Mouse (Mus musculus): ENCODE measurements around the gene Dhcr24.

DNA sequence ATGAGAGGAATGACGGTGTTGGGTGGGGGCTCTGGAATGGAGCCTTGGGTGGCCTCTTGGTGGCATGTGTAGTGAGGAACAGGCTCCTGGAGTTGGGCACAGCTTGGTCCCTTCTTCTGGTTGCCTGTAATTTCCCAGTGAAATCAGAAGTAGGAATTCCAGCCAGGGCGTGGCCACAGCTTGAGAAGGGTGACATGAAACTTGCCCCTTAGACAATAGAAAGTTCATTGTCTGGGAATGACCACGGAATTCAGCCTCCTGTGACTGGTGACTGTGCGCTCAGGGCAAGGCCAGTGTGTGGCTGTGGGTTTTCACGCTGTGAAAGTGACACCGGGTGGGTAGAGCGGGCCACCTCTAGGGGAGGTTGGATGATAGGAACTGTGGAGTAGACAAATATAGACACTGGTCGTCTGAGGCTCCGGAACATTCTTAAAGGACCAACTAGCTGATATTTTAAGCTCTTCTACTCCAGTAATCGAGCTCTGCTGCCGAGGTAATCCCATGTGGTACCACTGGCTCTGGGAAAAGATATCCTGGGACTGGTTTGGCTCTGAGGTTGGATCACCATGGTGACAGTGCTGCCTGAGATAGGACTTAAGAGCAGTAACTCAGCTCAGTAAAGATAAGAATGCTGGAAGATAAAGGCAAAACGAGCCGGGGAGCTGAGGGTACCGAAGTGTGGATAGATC lies 20.5 kb downstream of the Dhcr24 start:
- TF ChIP-seq CTCF (IDR thresholded peaks at IDR 0.05; ENCODE audit: extremely low read depth, insufficient read depth, low read length): no peak
- no peak for TF ChIP-seq POLR2A (IDR thresholded peaks at IDR 0.05; ENCODE audit: extremely low read depth, insufficient read depth, low read length)

Data from cortical plate, adult 2 months (tissue).